Mouse (Mus musculus): ENCODE data around the gene Cenpk. TPM values are rescaled to one million over a fixed set of nuclear protein-coding genes. Genes with fewer than 3 reads are reported as not detected.

Gene Cenpk
- total and polyA plus RNA-seq, 2 experiments from 2014 or later = 2.8 to 9.8 TPM

GRCm38 (mm10) chr13:104286336-104286735 is 57.9 kb downstream of the Cenpk start:
- H3K4me1 ChIP-seq (ENCODE audit: insufficient read depth, low read length) = no peaks in the 10 kb centered on the region
- H3K9ac ChIP-seq (replicated peaks; ENCODE audit: low read length, poor library complexity, severe bottlenecking) = no peak overlapping the region
- H3K4me2 ChIP-seq (ENCODE audit: low read depth, low read length, poor library complexity, severe bottlenecking) = peak overlapping the region; percentile 55
- peak overlapping the region; percentile 38 for H3K4me3 ChIP-seq (ENCODE audit: low read depth, low read length)
- peak overlapping the region; percentile 26; the same call in 1 of the 2 replicates for H3K27ac ChIP-seq (ENCODE audit: low read depth, low read length)
- no peak for TF ChIP-seq CTCF (IDR thresholded peaks at IDR 0.05)
- peak; percentile 9 for DNase-seq (ENCODE audit: low spot score)
- ATAC-seq (ENCODE audit: low FRiP score) = no peak
- 0% methylated on average over 4 of the region's 4 CpGs for WGBS
- H3K27me3 ChIP-seq (ENCODE audit: insufficient read depth, low read length) = no peaks in the 10 kb centered on the region
- no peaks in the 10 kb centered on the region for H3K9me3 ChIP-seq (ENCODE audit: low read length)
- H3K36me3 ChIP-seq (ENCODE audit: insufficient read depth, low read length) = no peaks in the 10 kb centered on the region

GRCm38 (mm10) chr13:104286897-104287309 is 58.5 kb downstream of the Cenpk start:
- Histone ChIP-seq H3K4me1 (ENCODE audit: insufficient read depth, low read length) (no peaks in the 10 kb centered on the region), H3K27me3 (ENCODE audit: insufficient read depth, low read length) (no peaks in the 10 kb centered on the region), H3K9ac (replicated peaks; ENCODE audit: low read length, poor library complexity, severe bottlenecking) (peak overlapping the region; percentile 29; the same call in 1 of the 2 replicates), H3K4me3 (ENCODE audit: low read depth, low read length) (peak overlapping the region; percentile 38), H3K27ac (ENCODE audit: low read depth, low read length) (no peak overlapping the region), H3K9me3 (ENCODE audit: low read length) (no peaks in the 10 kb centered on the region), H3K4me2 (ENCODE audit: low read depth, low read length, poor library complexity, severe bottlenecking) (peak overlapping the region; percentile 55), H3K36me3 (ENCODE audit: insufficient read depth, low read length) (no peaks in the 10 kb centered on the region)
- no peak for TF ChIP-seq CTCF (IDR thresholded peaks at IDR 0.05)
- under 1% methylated on average over 10 of the region's 10 CpGs for WGBS
- ATAC-seq (ENCODE audit: low FRiP score) (peak; percentile 95), DNase-seq (ENCODE audit: low spot score) (peak; percentile 96)

- DNase-seq (ENCODE audit: low spot score) (peak; percentile 26), ATAC-seq (ENCODE audit: low FRiP score) (no peak)
- Histone ChIP-seq H3K9ac (replicated peaks; ENCODE audit: low read length, poor library complexity, severe bottlenecking) (peak within 1 kb of the TSS; percentile 29; the same call in 1 of the 2 replicates), H3K4me2 (ENCODE audit: low read depth, low read length, poor library complexity, severe bottlenecking) (peak within 1 kb of the TSS; percentile 55), H3K4me1 (ENCODE audit: insufficient read depth, low read length) (no peaks in the 10 kb centered on the region), H3K9me3 (ENCODE audit: low read length) (no peaks in the 10 kb centered on the region), H3K27ac (ENCODE audit: low read depth, low read length) (no peak within 1 kb of the TSS), H3K4me3 (ENCODE audit: low read depth, low read length) (peak within 1 kb of the TSS; percentile 38), H3K27me3 (ENCODE audit: insufficient read depth, low read length) (no peaks in the 10 kb centered on the region), H3K36me3 (ENCODE audit: insufficient read depth, low read length) (no peaks in the 10 kb centered on the region)
- TF ChIP-seq CTCF (IDR thresholded peaks at IDR 0.05) = no peak
- WGBS = under 1% methylated on average over 23 of the region's 23 CpGs
Observed at GRCm38 (mm10) chr13:104287366-104288225, 59.2 kb downstream of the Cenpk start, which contains the start of gene Adamts6. TSS of gene Adamts6 (plus strand) at chr13:104287835.

- peak overlapping the region; percentile 55 for H3K4me2 ChIP-seq (ENCODE audit: low read depth, low read length, poor library complexity, severe bottlenecking)
- H3K9ac ChIP-seq (replicated peaks; ENCODE audit: low read length, poor library complexity, severe bottlenecking) = no peak overlapping the region
- no peak for TF ChIP-seq CTCF (IDR thresholded peaks at IDR 0.05)
- 3% methylated on average over 7 of the region's 7 CpGs for WGBS
- H3K4me3 ChIP-seq (ENCODE audit: low read depth, low read length) = peak overlapping the region; percentile 38
- peak; percentile 27; the same call in 1 of the 2 replicates for ATAC-seq (ENCODE audit: low FRiP score)
- H3K27ac ChIP-seq (ENCODE audit: low read depth, low read length) = no peak overlapping the region
- no peaks in the 10 kb centered on the region for H3K36me3 ChIP-seq (ENCODE audit: insufficient read depth, low read length)
- H3K4me1 ChIP-seq (ENCODE audit: insufficient read depth, low read length) = no peaks in the 10 kb centered on the region
- no peaks in the 10 kb centered on the region for H3K9me3 ChIP-seq (ENCODE audit: low read length)
- DNase-seq (ENCODE audit: low spot score) = peak; percentile 71
- no peaks in the 10 kb centered on the region for H3K27me3 ChIP-seq (ENCODE audit: insufficient read depth, low read length)
Observed at GRCm38 (mm10) chr13:104288226-104288859, 59.9 kb downstream of the Cenpk start.

GRCm38 (mm10) chr13:104289176-104289575 is 60.8 kb downstream of the Cenpk start:
- no peak for DNase-seq (ENCODE audit: low spot score)

GRCm38 (mm10) chr13:104295472-104295871 is 67.1 kb downstream of the Cenpk start:
- TF ChIP-seq CTCF (IDR thresholded peaks at IDR 0.05) = no peak
- Histone ChIP-seq H3K4me3 (ENCODE audit: low read depth, low read length) (no peak overlapping the region), H3K36me3 (ENCODE audit: insufficient read depth, low read length) (no peaks in the 10 kb centered on the region), H3K4me1 (ENCODE audit: insufficient read depth, low read length) (no peaks in the 10 kb centered on the region), H3K9me3 (ENCODE audit: low read length) (no peaks in the 10 kb centered on the region), H3K4me2 (ENCODE audit: low read depth, low read length, poor library complexity, severe bottlenecking) (no peak overlapping the region), H3K27me3 (ENCODE audit: insufficient read depth, low read length) (no peaks in the 10 kb centered on the region), H3K9ac (replicated peaks; ENCODE audit: low read length, poor library complexity, severe bottlenecking) (no peak overlapping the region), H3K27ac (ENCODE audit: low read depth, low read length) (no peak overlapping the region)
- 92% methylated on average over 1 of the region's 1 CpGs for WGBS
- no peak for DNase-seq (ENCODE audit: low spot score)
- ATAC-seq (ENCODE audit: low FRiP score) = no peak

More at GRCm38 (mm10) chr13:104289176-104289575, 60.8 kb downstream of the Cenpk start:
- Histone ChIP-seq H3K4me3 (ENCODE audit: low read depth, low read length) (no peak overlapping the region), H3K9ac (replicated peaks; ENCODE audit: low read length, poor library complexity, severe bottlenecking) (no peak overlapping the region), H3K27ac (ENCODE audit: low read depth, low read length) (no peak overlapping the region), H3K9me3 (ENCODE audit: low read length) (no peaks in the 10 kb centered on the region), H3K4me2 (ENCODE audit: low read depth, low read length, poor library complexity, severe bottlenecking) (no peak overlapping the region), H3K36me3 (ENCODE audit: insufficient read depth, low read length) (no peaks in the 10 kb centered on the region), H3K27me3 (ENCODE audit: insufficient read depth, low read length) (no peaks in the 10 kb centered on the region), H3K4me1 (ENCODE audit: insufficient read depth, low read length) (no peaks in the 10 kb centered on the region)
- no peak for TF ChIP-seq CTCF (IDR thresholded peaks at IDR 0.05)
- no peak for ATAC-seq (ENCODE audit: low FRiP score)

Other genes starting within 250 kb of the Cenpk start
- 91.3 and 94.1 TPM in 2 replicates for gene Nln, start 119.0 kb upstream of the Cenpk start, total RNA-seq (2014; rRNA removed)
- 59.2 and 60.2 TPM in 2 replicates for gene Nln, start 119.0 kb upstream of the Cenpk start, polyA plus RNA-seq (2015; fragmentation: Nextera tagmentation; extraction: Ambion mirVana)
- 32.5 and 33.0 TPM in 2 replicates for gene Sgtb, start 118.9 kb upstream of the Cenpk start, total RNA-seq (2014; rRNA removed)
- gene Sgtb, start 118.9 kb upstream of the Cenpk start, polyA plus RNA-seq (2015; fragmentation: Nextera tagmentation; extraction: Ambion mirVana) = 19.8 and 21.2 TPM in 2 replicates
- gene Trappc13, start 50.1 kb upstream of the Cenpk start, total RNA-seq (2014; rRNA removed) = 35.1 and 41.9 TPM in 2 replicates
- gene Trappc13, start 50.1 kb upstream of the Cenpk start, polyA plus RNA-seq (2015; fragmentation: Nextera tagmentation; extraction: Ambion mirVana) = 45.1 and 46.2 TPM in 2 replicates
- 36.1 and 49.0 TPM in 2 replicates for gene Trim23, start 49.8 kb upstream of the Cenpk start, total RNA-seq (2014; rRNA removed)
- gene Trim23, start 49.8 kb upstream of the Cenpk start, polyA plus RNA-seq (2015; fragmentation: Nextera tagmentation; extraction: Ambion mirVana) = 31.7 and 31.8 TPM in 2 replicates
- gene Ppwd1, start 232 bp downstream of the Cenpk start, total RNA-seq (2014; rRNA removed) = 5.3 and 5.6 TPM in 2 replicates
- 5.2 and 6.7 TPM in 2 replicates for gene Ppwd1, start 232 bp downstream of the Cenpk start, polyA plus RNA-seq (2015; fragmentation: Nextera tagmentation; extraction: Ambion mirVana)
- 4.6 and 5.6 TPM in 2 replicates for gene Adamts6, start 59.2 kb downstream of the Cenpk start, total RNA-seq (2014; rRNA removed)
- gene Adamts6, start 59.2 kb downstream of the Cenpk start, polyA plus RNA-seq (2015; fragmentation: Nextera tagmentation; extraction: Ambion mirVana) = 0.33 and 0.38 TPM in 2 replicates